Mouse (Mus musculus) small intestine, adult 2 months (tissue): ENCODE measurements around the gene Syn2.

Experiments used
- CTCF ChIP-seq: fragments of 200-500 bp; IDR thresholded peaks from 2 replicates; pipeline ENCODE4 v1.5.1; 2012; ENCODE audit warnings: low read depth, mild to moderate bottlenecking, control low read depth, inconsistent platforms, low read length, moderate library complexity, mixed read lengths; ENCODE audit not compliant: insufficient replicate concordance, insufficient read length; ENCODE audit errors: extremely low read depth
- POLR2A ChIP-seq: fragments of 200-500 bp; IDR thresholded peaks from 2 replicates; pipeline ENCODE4 v1.6.1; 2012; ENCODE audit warnings: low read depth, mild to moderate bottlenecking, control low read depth, inconsistent platforms, low read length, moderate library complexity

DNA sequence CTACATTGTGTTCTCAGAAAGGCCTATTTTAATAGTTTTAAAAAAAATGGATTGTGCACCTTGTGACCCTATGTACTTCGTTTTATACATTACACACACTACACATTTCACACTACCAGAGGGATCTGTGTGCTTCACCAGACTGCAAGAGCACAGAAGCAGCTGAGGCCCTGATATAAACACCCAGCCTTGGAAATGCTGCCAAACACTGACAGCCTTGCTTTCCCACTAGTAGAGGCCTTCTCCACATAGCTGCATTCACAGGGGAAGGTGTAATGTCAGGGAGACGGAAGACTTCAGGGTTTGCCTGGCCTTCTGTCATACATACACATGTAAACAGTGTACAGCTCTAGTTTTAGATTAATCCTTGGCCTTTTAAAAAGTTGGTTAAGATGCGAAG, 120.5 kb downstream of the Syn2 start:
- no peak for TF ChIP-seq CTCF
- TF ChIP-seq POLR2A = no peak
